Mouse (Mus musculus) hindbrain, embryonic 14.5 days (tissue): Measurements from ENCODE around the gene Tfe3. TPM values are rescaled to one million over a fixed set of nuclear protein-coding genes. Genes with fewer than 3 reads are reported as not detected.

Experiments
- ATAC-seq: fragments of 200-750 bp; cut with Nextera tagmentation; 2 replicates; pipeline ENCODE4 v1.8.0; 2017; ENCODE audit warnings: moderate number of reproducible peaks, mild to moderate bottlenecking, moderate TSS enrichment, moderate library complexity; ENCODE audit not compliant: low FRiP score
- DNase-seq: peaks from one replicate; pipeline ENCODE4 v3.0.0-alpha.2; 2015; ENCODE audit warnings: low spot score
- H3K27ac ChIP-seq: fragments of 300-500 bp; sonication (generic); 2 replicates; pipeline ENCODE4 v1.5.1; 2014; ENCODE audit warnings: mild to moderate bottlenecking, moderate library complexity
- H3K27me3 ChIP-seq: fragments of 300-500 bp; sonication (generic); 2 replicates; pipeline ENCODE4 v1.6.1; 2014; ENCODE audit warnings: mild to moderate bottlenecking, low read length, mixed read lengths; ENCODE audit not compliant: control insufficient read depth, insufficient read depth
- H3K36me3 ChIP-seq: fragments of 300-500 bp; sonication (generic); replicated peaks from 2 replicates; pipeline ENCODE4 v1.6.1; 2014; ENCODE audit not compliant: control insufficient read depth, insufficient read depth
- H3K4me1 ChIP-seq: fragments of 300-500 bp; sonication (generic); replicated peaks from 2 replicates; pipeline ENCODE4 v1.6.1; 2014; ENCODE audit warnings: antibody characterized with exemption, low read length, mixed read lengths; ENCODE audit not compliant: control insufficient read depth, insufficient read depth
- H3K4me2 ChIP-seq: fragments of 300-500 bp; sonication (generic); replicated peaks from 2 replicates; pipeline ENCODE4 v1.6.1; 2014; ENCODE audit warnings: mild to moderate bottlenecking, moderate library complexity
- H3K4me3 ChIP-seq: fragments of 300-500 bp; sonication (generic); replicated peaks from 2 replicates; pipeline ENCODE4 v1.5.1; 2014; ENCODE audit warnings: mild to moderate bottlenecking, low read length
- H3K9ac ChIP-seq: fragments of 300-500 bp; sonication (generic); 2 replicates; pipeline ENCODE4 v1.6.1; 2014
- H3K9me3 ChIP-seq: fragments of 300-500 bp; sonication (generic); 2 replicates; pipeline ENCODE4 v1.6.1; 2016; ENCODE audit warnings: low read length; ENCODE audit not compliant: control insufficient read depth
- WGBS: fragments of 180-500 bp; shearing (Covaris S2); extraction: QIAGEN DNeasy Blood & Tissue Kit; methylation state at CpG from one replicate; pipeline ENCODE4 v1.1.7; 2014; 5-methylcytosine and 5-hydroxymethylcytosine counted together
- polyA plus RNA-seq: library from polyadenylated mRNA; unstranded; fragments of >200 nt; fragmentation: Nextera tagmentation; extraction: Ambion mirVana; gene quantifications from 2 replicates; pipeline ENCODE4 v1.2.1, GENCODE M21; 2014

The Tfe3 gene
- polyA plus RNA-seq, 1 experiment from 2014 or later = 18.6 TPM

- ATAC-seq (no peak), DNase-seq (no peak)
- 92% methylated on average over 7 of the region's 7 CpGs for WGBS
- H3K9me3 ChIP-seq = no peaks in the 10 kb centered on the region
- H3K4me1 ChIP-seq = peaks cover under 1% of the 10 kb centered on the region; the same call in 1 of the 2 replicates
- no peaks in the 10 kb centered on the region for H3K27me3 ChIP-seq
- H3K36me3 ChIP-seq = peaks cover 50% of the 10 kb centered on the region
- H3K4me3 ChIP-seq = no peak overlapping the region
- no peak overlapping the region for H3K4me2 ChIP-seq
- H3K9ac ChIP-seq = no peak overlapping the region
- no peak overlapping the region for H3K27ac ChIP-seq
Observed at GRCm38 (mm10) chrX:7769302-7770017, 7.1 kb downstream of the Tfe3 start.

GRCm38 (mm10) chrX:7772766-7773165, 10.4 kb downstream of the Tfe3 start:
- no peak for ATAC-seq
- peaks cover 38% of the 10 kb centered on the region for H3K36me3 ChIP-seq

GRCm38 (mm10) chrX:7775501-7776205, 13.3 kb downstream of the Tfe3 start:
- Histone ChIP-seq H3K9ac (no peak overlapping the region), H3K4me2 (no peak overlapping the region), H3K27me3 (no peaks in the 10 kb centered on the region), H3K9me3 (no peaks in the 10 kb centered on the region), H3K4me3 (no peak overlapping the region), H3K36me3 (peaks cover 15% of the 10 kb centered on the region), H3K4me1 (no peaks in the 10 kb centered on the region), H3K27ac (no peak overlapping the region)
- DNase-seq = no peak
- WGBS = 77% methylated on average over 9 of the region's 9 CpGs
- ATAC-seq = no peak

More at GRCm38 (mm10) chrX:7772766-7773165, 10.4 kb downstream of the Tfe3 start:
- DNase-seq = no peak
- H3K27ac ChIP-seq = no peak overlapping the region
- H3K4me3 ChIP-seq = no peak overlapping the region
- H3K4me2 ChIP-seq = no peak overlapping the region
- WGBS = 47% methylated on average over 2 of the region's 2 CpGs
- H3K27me3 ChIP-seq = no peaks in the 10 kb centered on the region
- no peaks in the 10 kb centered on the region for H3K4me1 ChIP-seq
- no peak overlapping the region for H3K9ac ChIP-seq
- H3K9me3 ChIP-seq = no peaks in the 10 kb centered on the region

GRCm38 (mm10) chrX:7776329-7777082, 14.1 kb downstream of the Tfe3 start:
- no peak overlapping the region for H3K27ac ChIP-seq
- H3K36me3 ChIP-seq = peaks cover 10% of the 10 kb centered on the region
- H3K4me3 ChIP-seq = no peak overlapping the region
- ATAC-seq = peak; percentile 48; the same call in 1 of the 2 replicates
- H3K9me3 ChIP-seq = no peaks in the 10 kb centered on the region
- DNase-seq = peak; percentile 53
- no peak overlapping the region for H3K4me2 ChIP-seq
- H3K4me1 ChIP-seq = no peaks in the 10 kb centered on the region
- H3K27me3 ChIP-seq = no peaks in the 10 kb centered on the region
- H3K9ac ChIP-seq = no peak overlapping the region
- WGBS = 49% methylated on average over 8 of the region's 8 CpGs

GRCm38 (mm10) chrX:7778450-7779244, 16.3 kb downstream of the Tfe3 start:
- H3K27ac ChIP-seq = no peak overlapping the region
- H3K9ac ChIP-seq = no peak overlapping the region
- no peaks in the 10 kb centered on the region for H3K27me3 ChIP-seq
- no peak overlapping the region for H3K4me3 ChIP-seq
- DNase-seq = no peak
- no peaks in the 10 kb centered on the region for H3K9me3 ChIP-seq
- no peak overlapping the region for H3K4me2 ChIP-seq
- 84% methylated on average over 7 of the region's 7 CpGs for WGBS
- ATAC-seq = no peak
- peaks cover 6% of the 10 kb centered on the region for H3K36me3 ChIP-seq
- no peaks in the 10 kb centered on the region for H3K4me1 ChIP-seq

GRCm38 (mm10) chrX:7779294-7779693, 16.9 kb downstream of the Tfe3 start:
- no peak overlapping the region for H3K9ac ChIP-seq

GRCm38 (mm10) chrX:7782603-7783092, 20.3 kb downstream of the Tfe3 start:
- DNase-seq (no peak), ATAC-seq (no peak)
- 83% methylated on average over 4 of the region's 4 CpGs for WGBS

More at GRCm38 (mm10) chrX:7779294-7779693, 16.9 kb downstream of the Tfe3 start:
- Histone ChIP-seq H3K4me2 (no peak overlapping the region), H3K27me3 (no peaks in the 10 kb centered on the region), H3K27ac (no peak overlapping the region), H3K36me3 (no peaks in the 10 kb centered on the region), H3K9me3 (no peaks in the 10 kb centered on the region), H3K4me1 (no peaks in the 10 kb centered on the region), H3K4me3 (no peak overlapping the region)
- DNase-seq = no peak
- WGBS = 15% methylated on average over 3 of the region's 3 CpGs
- ATAC-seq = no peak

GRCm38 (mm10) chrX:7789542-7790136, 27.3 kb downstream of the Tfe3 start, which contains the start of gene Gripap1:
Gripap1 (plus strand) TSS chrX:7789765.
- H3K27me3 ChIP-seq = no peaks in the 10 kb centered on the region
- ATAC-seq (peak; percentile 92), DNase-seq (peak; percentile 78)
- H3K4me1 ChIP-seq = 0 out of 2 replicates have a peak, but pooled peaks cover 7% of the 10 kb centered on the region
- peak within 1 kb of the TSS; percentile 70 for H3K27ac ChIP-seq
- H3K9ac ChIP-seq = peak within 1 kb of the TSS; percentile 66
- peak within 1 kb of the TSS; percentile 59 for H3K4me2 ChIP-seq
- H3K4me3 ChIP-seq = peak within 1 kb of the TSS; percentile 52
- no peaks in the 10 kb centered on the region for H3K9me3 ChIP-seq
- 18% methylated on average over 24 of the region's 24 CpGs for WGBS
- H3K36me3 ChIP-seq = peaks cover 3% of the 10 kb centered on the region; the same call in 1 of the 2 replicates

More at GRCm38 (mm10) chrX:7782603-7783092, 20.3 kb downstream of the Tfe3 start:
- Histone ChIP-seq H3K9me3 (no peaks in the 10 kb centered on the region), H3K4me1 (no peaks in the 10 kb centered on the region), H3K27ac (no peak overlapping the region), H3K9ac (no peak overlapping the region), H3K4me3 (no peak overlapping the region), H3K36me3 (no peaks in the 10 kb centered on the region), H3K4me2 (no peak overlapping the region), H3K27me3 (no peaks in the 10 kb centered on the region)
